Mouse (Mus musculus) frontal cortex, postnatal 36 days (tissue): ENCODE data around the gene Hist1h4d.
"Not testable (repeated sequence)": the region's sequence is repeated elsewhere in the genome, so short reads cannot be mapped to it uniquely, and the experiment has no call there.

Source experiments
- DNase-seq, 2 experiments: peaks; one replicate each; pipeline ENCODE4 v3.0.0; 2022; ENCODE audit warnings: low spot score in 2 of 2

Gene Hist1h4d

GRCm38 (mm10) chr13:23573034-23573897 lies 8.1 kb upstream of the Hist1h4d start:
- not testable (repeated sequence) for DNase-seq

GRCm38 (mm10) chr13:23573898-23574524 lies 7.4 kb upstream of the Hist1h4d start, which contains the start of the genes Hist1h2bf and Hist1h2ad:
Hist1h2bf (minus strand) TSS chr13:23574196.
Hist1h2ad (plus strand) TSS chr13:23574381.
- peak; percentile 88 to 98 for DNase-seq

GRCm38 (mm10) chr13:23574546-23575170 lies 6.7 kb upstream of the Hist1h4d start:
- not testable (repeated sequence) for DNase-seq

GRCm38 (mm10) chr13:23575271-23575851 lies 6.0 kb upstream of the Hist1h4d start, which contains the start of gene Hist1h3d:
Hist1h3d (plus strand) TSS chr13:23575763.
- peak; percentile 65 to 87 for DNase-seq

- DNase-seq: peak in 1 of 2 experiments; percentile 35
Observed at GRCm38 (mm10) chr13:23575864-23576313, 5.5 kb upstream of the Hist1h4d start.

GRCm38 (mm10) chr13:23576351-23576881 lies 5.0 kb upstream of the Hist1h4d start:
- DNase-seq: no peak

GRCm38 (mm10) chr13:23576906-23577639 lies 4.3 kb upstream of the Hist1h4d start:
- DNase-seq: no peak

GRCm38 (mm10) chr13:23577835-23578234 lies 3.6 kb upstream of the Hist1h4d start:
- no peak for DNase-seq

- no peak for DNase-seq
Observed at GRCm38 (mm10) chr13:23582219-23583056, 1.0 kb downstream of the Hist1h4d start.

- DNase-seq: no peak
Observed at GRCm38 (mm10) chr13:23583387-23584068, 2.1 kb downstream of the Hist1h4d start.

- DNase-seq: no peak
Observed at GRCm38 (mm10) chr13:23584331-23584730, 2.9 kb downstream of the Hist1h4d start.

GRCm38 (mm10) chr13:23585029-23585441 lies 3.6 kb downstream of the Hist1h4d start:
- DNase-seq: peak; percentile 71 to 81

- DNase-seq: peak; percentile 69 to 89
Observed at GRCm38 (mm10) chr13:23585442-23586098, 4.2 kb downstream of the Hist1h4d start.

- no peak for DNase-seq
Observed at GRCm38 (mm10) chr13:23586099-23586939, 4.9 kb downstream of the Hist1h4d start.

GRCm38 (mm10) chr13:23586940-23587225 lies 5.5 kb downstream of the Hist1h4d start:
- no peak for DNase-seq

- no peak for DNase-seq
Observed at GRCm38 (mm10) chr13:23591206-23591605, 9.8 kb downstream of the Hist1h4d start.

- DNase-seq: not testable (repeated sequence)
Observed at GRCm38 (mm10) chr13:23591886-23592285, 10.5 kb downstream of the Hist1h4d start.

GRCm38 (mm10) chr13:23592614-23593013 lies 11.2 kb downstream of the Hist1h4d start:
- no peak for DNase-seq
